Mouse (Mus musculus): ENCODE data around the gene Nfib. TPM values are rescaled to one million over a fixed set of nuclear protein-coding genes. Genes with fewer than 3 reads are reported as not detected.

The Nfib gene
- polyA plus RNA-seq, 1 experiment from 2014 or later: 13.5 TPM

DNA sequence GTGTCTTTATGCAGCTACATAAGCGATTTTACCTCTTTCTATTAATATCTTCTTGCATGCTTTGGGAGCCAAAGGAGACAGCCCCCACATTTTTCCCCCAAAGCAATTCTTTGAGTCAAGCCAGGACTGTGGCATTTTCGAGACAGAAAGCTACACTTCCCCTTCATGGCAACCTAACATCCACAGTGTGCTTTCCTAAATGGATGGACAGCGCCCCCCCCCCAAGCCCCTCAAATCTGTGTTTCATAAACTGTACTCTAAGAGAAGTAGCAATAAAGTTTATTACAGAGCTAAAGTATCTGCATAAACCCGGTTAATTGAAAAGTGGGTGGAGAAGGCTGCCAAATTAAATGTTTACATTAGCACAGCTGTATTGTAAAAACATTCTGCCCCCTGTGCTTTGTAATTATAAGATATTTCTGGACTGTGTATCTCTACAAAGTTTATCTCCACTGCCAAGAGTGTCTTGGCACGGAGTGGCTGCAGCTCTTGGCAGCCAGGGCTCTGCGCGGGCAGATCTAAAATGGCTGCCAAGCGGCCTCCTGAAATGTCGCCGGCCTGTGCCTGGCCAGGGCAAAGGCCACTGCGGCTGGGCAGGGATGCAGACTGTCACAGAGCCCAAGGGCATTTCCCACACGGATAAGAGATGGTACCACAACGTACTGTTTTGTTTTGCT is 301.4 kb downstream of the Nfib start:
- H3K4me1 ChIP-seq (replicated peaks; ENCODE audit: control insufficient read depth, insufficient read depth, low read length): peaks cover 10% of the 10 kb centered on the region; the same call in 1 of the 2 replicates
- peak; percentile 1; the same call in 1 of the 2 replicates for TF ChIP-seq CTCF (IDR thresholded peaks at IDR 0.05; ENCODE audit: low read depth)
- no peak overlapping the region for H3K27ac ChIP-seq (ENCODE audit: low read depth, low read length)
- WGBS: 46% methylated on average over 13 of the region's 13 CpGs
- H3K4me3 ChIP-seq (ENCODE audit: low read depth, low read length): no peak overlapping the region
- H3K9me3 ChIP-seq (ENCODE audit: control insufficient read depth): no peaks in the 10 kb centered on the region
- H3K9ac ChIP-seq (ENCODE audit: low read depth, low read length): no peak overlapping the region
- no peaks in the 10 kb centered on the region for H3K36me3 ChIP-seq (ENCODE audit: control insufficient read depth, insufficient read depth)
- no peaks in the 10 kb centered on the region for H3K27me3 ChIP-seq (replicated peaks; ENCODE audit: control insufficient read depth, insufficient read depth, low read length)
- 0 out of 2 replicates have a peak overlapping the region, but pooled peaks have one; percentile 3 for H3K4me2 ChIP-seq (replicated peaks; ENCODE audit: low read depth)
- ATAC-seq: peak; percentile 48; the same call in 1 of the 2 replicates

DNA sequence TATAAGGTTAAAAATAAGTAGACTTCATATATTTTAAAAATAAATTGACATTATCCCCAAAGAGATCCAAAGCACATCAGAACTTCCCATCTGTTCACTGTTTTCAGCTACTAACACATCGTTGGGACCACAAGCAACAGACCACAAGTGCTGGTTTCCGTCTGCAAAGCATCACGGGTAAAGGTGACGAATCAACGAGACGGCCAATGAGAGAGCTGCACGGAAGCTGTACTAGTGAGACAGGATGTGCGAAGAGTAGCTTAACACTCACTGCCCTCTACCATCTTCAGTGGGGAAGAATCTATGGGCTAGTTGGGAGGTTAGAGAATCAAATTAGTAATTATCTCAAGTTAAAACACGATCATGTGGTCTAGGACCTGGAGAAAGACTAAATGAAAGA is 302.9 kb downstream of the Nfib start:
- H3K9me3 ChIP-seq (ENCODE audit: control insufficient read depth): no peaks in the 10 kb centered on the region
- H3K4me2 ChIP-seq (replicated peaks; ENCODE audit: low read depth): no peak overlapping the region
- no peaks in the 10 kb centered on the region for H3K27me3 ChIP-seq (replicated peaks; ENCODE audit: control insufficient read depth, insufficient read depth, low read length)
- no peak overlapping the region for H3K9ac ChIP-seq (ENCODE audit: low read depth, low read length)
- no peak overlapping the region for H3K27ac ChIP-seq (ENCODE audit: low read depth, low read length)
- TF ChIP-seq CTCF (IDR thresholded peaks at IDR 0.05; ENCODE audit: low read depth): no peak
- H3K4me1 ChIP-seq (replicated peaks; ENCODE audit: control insufficient read depth, insufficient read depth, low read length): peaks cover 3% of the 10 kb centered on the region; the same call in 1 of the 2 replicates
- H3K36me3 ChIP-seq (ENCODE audit: control insufficient read depth, insufficient read depth): no peaks in the 10 kb centered on the region
- 92% methylated on average over 9 of the region's 9 CpGs for WGBS
- no peak overlapping the region for H3K4me3 ChIP-seq (ENCODE audit: low read depth, low read length)
- no peak for ATAC-seq

DNA sequence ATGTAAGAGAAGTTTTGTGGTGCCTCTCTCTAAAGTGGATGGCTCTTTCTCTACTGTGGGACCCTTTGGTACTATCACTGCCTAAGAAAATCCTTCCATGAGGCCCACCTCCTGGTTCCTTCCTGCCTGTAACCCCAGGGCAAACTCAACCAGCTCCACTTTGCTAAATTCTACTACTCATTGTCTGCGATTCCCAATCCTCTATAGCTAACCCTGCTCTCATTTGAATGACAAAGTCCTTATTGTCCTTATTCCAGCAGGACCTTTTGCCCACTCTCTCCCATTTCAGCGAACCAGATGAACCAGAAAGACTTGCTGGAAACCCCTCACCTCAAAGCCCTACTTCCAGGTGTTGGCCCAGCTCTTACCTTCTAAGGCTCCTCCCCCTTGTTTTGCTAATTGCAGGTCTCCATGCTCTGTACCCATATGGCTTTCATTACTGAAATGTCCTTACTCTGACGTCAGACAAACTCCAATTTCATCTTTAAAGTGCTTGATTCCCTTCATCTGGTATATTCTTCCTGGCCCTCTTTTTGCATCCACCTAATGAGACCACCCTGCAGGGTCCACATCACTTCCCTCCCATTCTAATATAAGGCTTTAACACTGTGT is 304.0 kb downstream of the Nfib start:
- no peak overlapping the region for H3K4me3 ChIP-seq (ENCODE audit: low read depth, low read length)
- no peaks in the 10 kb centered on the region for H3K36me3 ChIP-seq (ENCODE audit: control insufficient read depth, insufficient read depth)
- WGBS: 61% methylated on average over 3 of the region's 3 CpGs
- no peak overlapping the region for H3K4me2 ChIP-seq (replicated peaks; ENCODE audit: low read depth)
- no peaks in the 10 kb centered on the region for H3K27me3 ChIP-seq (replicated peaks; ENCODE audit: control insufficient read depth, insufficient read depth, low read length)
- no peaks in the 10 kb centered on the region for H3K9me3 ChIP-seq (ENCODE audit: control insufficient read depth)
- H3K9ac ChIP-seq (ENCODE audit: low read depth, low read length): no peak overlapping the region
- peaks cover 7% of the 10 kb centered on the region; the same call in 1 of the 2 replicates for H3K4me1 ChIP-seq (replicated peaks; ENCODE audit: control insufficient read depth, insufficient read depth, low read length)
- no peak overlapping the region for H3K27ac ChIP-seq (ENCODE audit: low read depth, low read length)
- no peak for ATAC-seq
- TF ChIP-seq CTCF (IDR thresholded peaks at IDR 0.05; ENCODE audit: low read depth): no peak

DNA sequence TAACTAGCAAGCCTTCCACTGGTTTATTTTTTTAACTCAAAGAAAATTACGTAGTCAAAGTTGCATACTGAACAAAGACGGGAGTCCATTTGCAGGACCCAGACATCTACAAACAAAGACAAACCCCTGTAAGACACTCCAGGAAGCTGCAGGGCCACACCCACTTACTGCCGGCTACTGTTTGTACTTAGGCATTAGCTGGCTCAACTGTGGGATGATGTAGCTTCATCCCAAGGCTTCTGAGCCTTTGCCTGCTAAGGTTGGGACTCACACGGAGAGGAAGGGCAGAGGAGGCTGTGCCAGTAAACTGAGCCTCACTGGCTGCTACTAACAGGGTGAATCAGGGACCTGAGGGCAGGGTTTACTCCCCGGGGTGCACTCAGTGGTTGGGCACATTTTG is 305.0 kb downstream of the Nfib start:
- Histone ChIP-seq H3K36me3 (ENCODE audit: control insufficient read depth, insufficient read depth) (no peaks in the 10 kb centered on the region), H3K4me3 (ENCODE audit: low read depth, low read length) (no peak overlapping the region), H3K9me3 (ENCODE audit: control insufficient read depth) (no peaks in the 10 kb centered on the region), H3K4me2 (replicated peaks; ENCODE audit: low read depth) (no peak overlapping the region; the same call in 1 of the 2 replicates), H3K4me1 (replicated peaks; ENCODE audit: control insufficient read depth, insufficient read depth, low read length) (peaks cover 7% of the 10 kb centered on the region; the same call in 1 of the 2 replicates), H3K9ac (ENCODE audit: low read depth, low read length) (no peak overlapping the region), H3K27me3 (replicated peaks; ENCODE audit: control insufficient read depth, insufficient read depth, low read length) (no peaks in the 10 kb centered on the region), H3K27ac (ENCODE audit: low read depth, low read length) (0 out of 2 replicates have a peak overlapping the region, but pooled peaks have one; percentile 1)
- TF ChIP-seq CTCF (IDR thresholded peaks at IDR 0.05; ENCODE audit: low read depth): no peak
- ATAC-seq: peak; percentile 51; the same call in 1 of the 2 replicates
- 14% methylated on average over 5 of the region's 5 CpGs for WGBS

DNA sequence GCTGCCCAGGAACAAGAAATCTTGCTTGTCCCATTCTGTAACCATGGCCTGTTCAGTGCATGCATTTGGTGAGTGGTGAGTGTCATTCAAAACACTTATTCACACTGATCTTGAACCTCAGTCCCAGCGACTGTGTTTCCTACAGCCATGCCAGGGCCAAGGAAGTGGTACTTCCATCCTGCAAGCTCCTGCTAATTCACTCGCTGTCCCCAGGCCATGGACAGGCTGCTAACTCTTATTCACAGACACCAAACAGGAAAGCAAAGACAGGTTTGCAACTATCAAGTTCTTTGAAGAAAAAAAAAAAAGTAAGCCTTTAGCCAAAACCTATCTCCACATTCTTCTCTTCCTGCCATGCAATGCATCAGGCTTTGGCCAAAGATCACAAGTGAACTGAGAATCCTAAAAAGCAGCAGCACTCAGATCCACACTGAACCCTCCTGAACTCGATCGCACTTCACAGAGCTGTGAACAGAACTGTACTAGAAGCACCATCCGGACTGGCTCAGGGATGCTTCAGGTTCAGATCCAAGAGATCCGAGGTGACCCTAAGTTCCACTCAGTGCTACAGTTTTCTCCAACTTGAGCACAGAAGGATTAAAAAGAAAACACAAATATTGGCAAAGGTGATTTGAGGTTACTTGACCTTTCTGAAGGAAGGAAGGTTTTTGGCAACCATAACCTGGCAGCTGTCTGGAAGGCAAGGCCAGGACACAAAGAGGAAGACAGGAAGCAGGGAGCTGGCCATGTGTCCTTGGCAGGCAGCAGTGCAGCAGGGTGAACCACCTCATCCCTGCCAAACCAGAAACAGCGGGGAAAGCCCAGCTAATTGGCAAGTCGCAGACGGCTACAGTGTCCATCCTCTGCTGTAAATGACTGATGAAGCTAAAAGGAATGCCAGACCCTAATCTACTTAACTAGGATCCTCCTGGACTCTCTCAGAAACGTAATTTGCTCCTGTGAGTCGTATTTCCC is 305.9 kb downstream of the Nfib start:
- Histone ChIP-seq H3K27ac (ENCODE audit: low read depth, low read length) (no peak overlapping the region), H3K27me3 (replicated peaks; ENCODE audit: control insufficient read depth, insufficient read depth, low read length) (no peaks in the 10 kb centered on the region), H3K4me1 (replicated peaks; ENCODE audit: control insufficient read depth, insufficient read depth, low read length) (peaks cover 6% of the 10 kb centered on the region; the same call in 1 of the 2 replicates), H3K9ac (ENCODE audit: low read depth, low read length) (no peak overlapping the region), H3K4me3 (ENCODE audit: low read depth, low read length) (no peak overlapping the region), H3K4me2 (replicated peaks; ENCODE audit: low read depth) (no peak overlapping the region), H3K36me3 (ENCODE audit: control insufficient read depth, insufficient read depth) (no peaks in the 10 kb centered on the region), H3K9me3 (ENCODE audit: control insufficient read depth) (no peaks in the 10 kb centered on the region)
- WGBS: 57% methylated on average over 11 of the region's 11 CpGs
- TF ChIP-seq CTCF (IDR thresholded peaks at IDR 0.05; ENCODE audit: low read depth): no peak
- no peak for ATAC-seq

Data from intestine, postnatal 0 days (tissue).